Mouse (Mus musculus) small intestine, adult 2 months (tissue): ENCODE results near the gene Lrp5. TPM values are rescaled to one million over a fixed set of nuclear protein-coding genes. Genes with fewer than 3 reads are reported as not detected.

Experiments
- H3K27ac ChIP-seq: fragments of 200-500 bp; 2 replicates; pipeline ENCODE4 v1.5.1; 2012; ENCODE audit warnings: low read depth, low read length, control low read depth, inconsistent platforms; ENCODE audit not compliant: insufficient read depth
- H3K27me3 ChIP-seq: fragments of 200-500 bp; 2 replicates; pipeline ENCODE4 v1.6.1; 2012; ENCODE audit warnings: mild to moderate bottlenecking, moderate library complexity, low read length, inconsistent platforms; ENCODE audit not compliant: control insufficient read depth, insufficient read depth
- H3K36me3 ChIP-seq: fragments of 200-500 bp; 2 replicates; pipeline ENCODE4 v1.6.1; 2012; ENCODE audit warnings: mild to moderate bottlenecking, low read length, control low read depth, inconsistent platforms; ENCODE audit not compliant: control insufficient read depth, insufficient read depth
- H3K4me1 ChIP-seq: fragments of 200-500 bp; 2 replicates; pipeline ENCODE4 v1.6.1; 2012; ENCODE audit warnings: low read length, inconsistent platforms, mixed read lengths; ENCODE audit not compliant: control insufficient read depth, insufficient read depth, insufficient read length
- H3K4me3 ChIP-seq: fragments of 200-500 bp; 2 replicates; pipeline ENCODE4 v1.5.1; 2012; ENCODE audit warnings: low read depth, mild to moderate bottlenecking, control low read depth, inconsistent platforms, low read length, moderate library complexity
- CTCF ChIP-seq: fragments of 200-500 bp; IDR thresholded peaks from 2 replicates; pipeline ENCODE4 v1.5.1; 2012; ENCODE audit warnings: low read depth, mild to moderate bottlenecking, control low read depth, inconsistent platforms, low read length, moderate library complexity, mixed read lengths; ENCODE audit not compliant: insufficient replicate concordance, insufficient read length; ENCODE audit errors: extremely low read depth
- POLR2A ChIP-seq: fragments of 200-500 bp; IDR thresholded peaks from 2 replicates; pipeline ENCODE4 v1.6.1; 2012; ENCODE audit warnings: low read depth, mild to moderate bottlenecking, control low read depth, inconsistent platforms, low read length, moderate library complexity
- WGBS: fragments of 180-500 bp; shearing (Covaris S2); methylation state at CpG from one replicate; pipeline ENCODE4 v1.1.7; 2018; 5-methylcytosine and 5-hydroxymethylcytosine counted together
- polyA plus RNA-seq: library from polyadenylated mRNA; depleted of rRNA; stranded (reverse); fragments of >200 nt; gene quantifications from 2 replicates; pipeline ENCODE4 v1.2.3, GENCODE M21; 2012

Gene Lrp5
- polyA plus RNA-seq, 1 experiment = 96.7 TPM

DNA sequence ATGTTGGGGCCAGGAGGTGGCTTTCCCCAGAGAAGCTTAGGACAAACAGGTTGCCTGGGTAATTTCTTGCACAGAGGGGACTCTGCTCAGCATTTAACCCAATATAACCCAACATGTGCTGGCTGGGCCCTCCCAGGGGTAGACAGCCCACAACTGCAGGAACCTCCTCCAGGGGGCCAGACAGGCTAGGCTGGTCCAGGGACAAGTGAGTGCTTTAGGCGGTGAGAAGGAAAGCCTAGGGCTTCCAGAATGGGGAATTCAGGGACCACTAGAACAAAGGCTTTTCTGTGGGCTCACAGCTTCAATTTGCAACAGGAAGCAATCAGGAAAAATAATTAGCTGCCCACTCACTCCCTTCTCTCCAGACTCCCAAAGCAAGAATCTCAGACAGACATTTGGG lies 1.9 kb downstream of the Lrp5 start:
- 22% methylated on average over 1 of the region's 1 CpGs for WGBS
- peak overlapping the region; percentile 7; the same call in 1 of the 2 replicates for H3K27ac ChIP-seq
- peaks cover 35% of the 10 kb centered on the region for H3K4me1 ChIP-seq
- no peaks in the 10 kb centered on the region for H3K27me3 ChIP-seq
- no peaks in the 10 kb centered on the region for H3K36me3 ChIP-seq
- no peak for TF ChIP-seq CTCF
- no peak for TF ChIP-seq POLR2A
- no peak overlapping the region; the same call in 1 of the 2 replicates for H3K4me3 ChIP-seq

DNA sequence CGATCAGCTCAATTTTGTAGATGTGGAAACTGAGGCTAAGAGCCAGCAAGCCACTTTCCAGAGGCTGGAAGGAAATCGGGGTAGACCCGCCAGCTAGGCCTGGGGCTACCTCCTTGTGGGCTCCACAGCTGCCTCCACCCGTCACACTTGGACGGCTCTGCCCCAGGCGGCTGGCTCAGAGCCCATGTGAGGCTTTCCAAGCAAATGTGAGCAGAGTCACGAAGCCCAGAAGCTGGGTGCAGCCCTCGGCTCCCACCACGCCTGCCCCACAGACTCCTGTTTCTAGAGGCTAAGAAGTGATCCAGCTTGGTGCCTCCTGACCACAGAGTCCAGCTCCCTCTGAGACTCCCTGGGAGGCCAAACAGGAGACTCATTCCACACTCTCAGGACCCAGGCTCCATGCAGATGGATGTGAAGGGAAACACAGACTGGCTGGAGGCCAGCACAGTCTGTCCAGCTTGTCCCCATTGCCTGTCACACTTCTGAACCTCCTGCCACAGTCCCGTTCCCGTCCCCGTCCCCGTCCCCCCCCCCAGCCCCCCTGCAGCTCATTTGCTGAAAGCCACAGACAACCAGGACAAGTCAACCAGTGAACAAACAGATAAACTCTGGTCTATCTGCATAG lies 4.9 kb downstream of the Lrp5 start:
- no peaks in the 10 kb centered on the region for H3K36me3 ChIP-seq

DNA sequence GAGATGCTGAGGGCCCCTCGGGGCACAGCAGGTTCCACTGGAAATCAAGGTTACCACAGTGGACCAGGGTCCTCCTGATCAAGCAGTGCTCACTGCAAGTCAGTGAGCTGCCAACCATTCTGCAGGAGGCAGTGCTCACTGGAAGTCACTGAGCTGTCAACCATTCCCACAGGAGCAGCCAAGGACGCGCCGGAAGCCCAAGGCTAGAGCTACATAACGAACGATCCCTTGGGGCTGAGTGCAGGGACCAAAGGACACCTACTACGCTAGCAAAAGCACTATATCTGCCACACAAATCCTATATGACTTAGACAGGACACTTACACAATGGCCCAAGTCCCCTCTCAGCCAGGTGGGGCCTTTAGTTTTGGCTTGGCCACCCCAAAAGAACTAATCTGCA lies 5.6 kb downstream of the Lrp5 start:
- H3K4me3 ChIP-seq = no peak overlapping the region
- 63% methylated on average over 7 of the region's 7 CpGs for WGBS
- peaks cover 35% of the 10 kb centered on the region for H3K4me1 ChIP-seq
- no peaks in the 10 kb centered on the region for H3K27me3 ChIP-seq
- H3K27ac ChIP-seq = peak overlapping the region; percentile 3; the same call in 1 of the 2 replicates
- TF ChIP-seq CTCF = no peak
- TF ChIP-seq POLR2A = no peak
- H3K36me3 ChIP-seq = no peaks in the 10 kb centered on the region

More for the DNA sequence above, 4.9 kb downstream of the Lrp5 start:
- TF ChIP-seq POLR2A = no peak
- TF ChIP-seq CTCF = no peak
- WGBS = 6% methylated on average over 13 of the region's 13 CpGs
- H3K27me3 ChIP-seq = no peaks in the 10 kb centered on the region
- peaks cover 35% of the 10 kb centered on the region for H3K4me1 ChIP-seq
- H3K27ac ChIP-seq = peak overlapping the region; percentile 3; the same call in 1 of the 2 replicates
- no peak overlapping the region for H3K4me3 ChIP-seq

DNA sequence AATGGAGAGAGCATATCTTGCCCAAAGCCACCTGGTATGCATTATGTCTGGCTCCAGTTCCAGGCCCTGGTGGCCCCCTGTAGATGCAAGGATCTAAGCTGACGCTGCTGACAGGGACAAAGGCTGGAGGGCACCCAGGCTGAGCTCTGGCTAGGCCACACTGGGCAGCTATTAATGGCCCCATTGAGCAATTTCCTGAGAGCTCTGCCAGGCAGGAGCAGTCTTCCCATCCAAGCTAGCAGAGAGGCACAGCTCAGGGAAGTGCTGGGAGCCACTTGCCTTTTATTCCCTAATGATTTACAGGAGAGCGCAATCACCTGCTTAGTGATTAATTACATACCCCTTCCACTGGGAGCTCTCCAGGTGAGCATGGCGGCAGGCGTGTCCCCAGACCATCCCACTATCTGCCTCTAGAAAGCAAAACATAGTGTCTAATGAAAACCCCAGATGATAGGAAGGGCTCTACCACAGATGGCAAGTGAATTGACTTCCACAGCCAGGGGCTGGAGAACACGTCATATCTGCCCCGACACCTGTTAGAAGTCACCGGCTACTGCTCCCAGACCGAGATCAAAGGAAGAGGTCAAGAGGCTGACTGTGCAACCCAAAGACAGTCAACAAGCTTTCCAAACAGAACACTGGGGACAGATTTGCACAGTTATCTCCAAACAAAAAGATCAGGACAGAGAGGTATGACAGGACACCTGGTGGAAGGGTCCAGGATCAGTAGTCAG lies 12.1 kb downstream of the Lrp5 start:
- H3K27ac ChIP-seq = peak overlapping the region; percentile 68
- TF ChIP-seq POLR2A (no peak), CTCF (no peak)
- peaks cover 21% of the 10 kb centered on the region; the same call in 1 of the 2 replicates for H3K4me1 ChIP-seq
- H3K27me3 ChIP-seq = no peaks in the 10 kb centered on the region
- H3K4me3 ChIP-seq = no peak overlapping the region
- peaks cover 4% of the 10 kb centered on the region; the same call in 1 of the 2 replicates for H3K36me3 ChIP-seq
- WGBS = 20% methylated on average over 8 of the region's 8 CpGs

DNA sequence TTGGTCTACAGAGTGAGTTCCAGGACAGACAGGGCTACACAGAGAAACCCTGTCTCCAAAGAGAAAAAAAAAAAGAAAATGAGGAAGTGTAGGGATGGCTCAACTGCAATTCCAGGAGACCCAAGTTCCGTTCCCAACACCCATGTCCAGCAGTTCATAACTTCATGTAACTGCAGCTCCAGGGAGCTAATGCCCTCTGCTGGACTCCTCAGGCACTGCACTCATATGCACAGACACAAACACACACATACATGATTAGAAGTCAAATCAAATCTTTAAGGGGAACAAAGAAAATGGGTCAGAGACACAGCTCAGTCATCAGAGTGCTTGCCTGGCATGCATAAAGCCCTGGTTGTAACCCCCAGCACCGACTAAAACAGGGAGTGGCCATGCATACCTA lies 13.2 kb downstream of the Lrp5 start:
- Histone ChIP-seq H3K4me3 (no peak overlapping the region), H3K4me1 (peaks cover 29% of the 10 kb centered on the region), H3K27me3 (no peaks in the 10 kb centered on the region), H3K27ac (no peak overlapping the region), H3K36me3 (peaks cover 4% of the 10 kb centered on the region; the same call in 1 of the 2 replicates)
- WGBS = 68% methylated on average over 2 of the region's 2 CpGs
- TF ChIP-seq CTCF (peak; percentile 40; the same call in 1 of the 2 replicates), POLR2A (no peak)

DNA sequence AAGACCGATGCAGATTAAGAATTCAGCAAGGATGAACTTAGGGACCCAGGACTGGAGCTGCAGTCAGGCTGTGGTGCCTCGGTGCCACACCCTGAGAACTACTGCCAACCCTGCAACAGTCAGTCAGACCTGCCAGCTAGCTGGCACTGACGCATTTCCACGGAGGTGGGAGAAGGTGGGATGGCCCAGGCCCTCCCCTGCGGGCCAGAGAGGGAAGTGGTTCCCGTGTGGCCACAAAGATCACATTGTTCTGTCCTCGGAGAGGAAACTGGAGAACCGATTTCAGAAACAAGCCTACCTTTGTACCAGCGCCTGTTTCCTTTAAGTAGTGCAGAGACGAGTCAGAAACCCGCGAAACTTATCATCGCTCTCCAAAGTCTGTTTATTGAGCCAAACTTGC lies 17.3 kb downstream of the Lrp5 start:
- H3K27ac ChIP-seq = peak overlapping the region; percentile 79
- no peaks in the 10 kb centered on the region for H3K27me3 ChIP-seq
- peaks cover 4% of the 10 kb centered on the region; the same call in 1 of the 2 replicates for H3K36me3 ChIP-seq
- 0 out of 2 replicates have a peak overlapping the region, but pooled peaks have one; percentile 7 for H3K4me3 ChIP-seq
- WGBS = 8% methylated on average over 13 of the region's 13 CpGs
- H3K4me1 ChIP-seq = peaks cover 43% of the 10 kb centered on the region
- TF ChIP-seq CTCF (no peak), POLR2A (no peak)

DNA sequence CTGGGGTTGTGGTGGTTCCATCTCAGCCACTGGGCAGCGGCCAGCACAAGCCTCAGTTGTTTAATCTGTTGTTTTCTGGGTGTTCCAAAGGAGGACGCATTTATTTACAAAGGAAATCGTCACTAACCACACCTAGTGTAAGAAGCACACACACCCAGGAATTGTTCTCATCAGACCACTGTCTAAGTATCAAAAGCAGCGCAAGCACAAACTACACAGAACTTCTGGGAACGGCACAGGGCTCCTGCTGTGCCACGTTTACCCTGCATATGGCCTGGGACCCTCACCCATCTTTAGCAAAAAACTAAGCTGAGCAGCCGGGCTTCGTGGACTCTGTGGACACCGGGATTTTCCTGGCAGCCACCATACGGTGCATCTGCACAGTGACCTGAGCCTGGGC lies 17.8 kb downstream of the Lrp5 start:
- no peak overlapping the region for H3K4me3 ChIP-seq
- 29% methylated on average over 10 of the region's 10 CpGs for WGBS
- peaks cover 39% of the 10 kb centered on the region for H3K4me1 ChIP-seq
- no peak for TF ChIP-seq POLR2A
- no peak for TF ChIP-seq CTCF
- H3K27me3 ChIP-seq = no peaks in the 10 kb centered on the region
- H3K36me3 ChIP-seq = peaks cover 4% of the 10 kb centered on the region; the same call in 1 of the 2 replicates
- peak overlapping the region; percentile 79 for H3K27ac ChIP-seq
